Mouse (Mus musculus) forebrain, embryonic 13.5 days (tissue): ENCODE results near the gene Gm20388. TPM values are rescaled to one million over a fixed set of nuclear protein-coding genes. Genes with fewer than 3 reads are reported as not detected.

Source experiments
- ATAC-seq: fragments of 200-750 bp; cut with Nextera tagmentation; 2 replicates; pipeline ENCODE4 v1.8.0; 2017
- H3K27ac ChIP-seq: fragments of 300-500 bp; sonication (generic); 2 replicates; pipeline ENCODE4 v1.5.1; 2015; ENCODE audit warnings: inconsistent platforms, mild to moderate bottlenecking, moderate library complexity
- H3K27me3 ChIP-seq: fragments of 300-500 bp; sonication (generic); 2 replicates; pipeline ENCODE4 v1.6.1; 2015; ENCODE audit warnings: mild to moderate bottlenecking, inconsistent platforms
- H3K36me3 ChIP-seq: fragments of 300-500 bp; sonication (generic); 2 replicates; pipeline ENCODE4 v1.6.1; 2015; ENCODE audit warnings: mild to moderate bottlenecking, inconsistent platforms; ENCODE audit not compliant: poor library complexity, severe bottlenecking
- H3K4me1 ChIP-seq: fragments of 300-500 bp; sonication (generic); 2 replicates; pipeline ENCODE4 v1.6.1; 2015; ENCODE audit warnings: inconsistent platforms
- H3K4me2 ChIP-seq: fragments of 300-500 bp; sonication (generic); 2 replicates; pipeline ENCODE4 v1.6.1; 2015; ENCODE audit warnings: inconsistent platforms, mild to moderate bottlenecking, moderate library complexity
- H3K4me3 ChIP-seq: fragments of 300-500 bp; sonication (generic); 2 replicates; pipeline ENCODE4 v1.5.1; 2015; ENCODE audit warnings: mild to moderate bottlenecking, inconsistent platforms
- H3K9ac ChIP-seq: fragments of 300-500 bp; sonication (generic); 2 replicates; pipeline ENCODE4 v1.6.1; 2015; ENCODE audit warnings: mild to moderate bottlenecking, inconsistent platforms
- H3K9me3 ChIP-seq: fragments of 300-500 bp; sonication (generic); replicated peaks from 2 replicates; pipeline ENCODE4 v1.6.1; 2016; ENCODE audit warnings: inconsistent platforms
- WGBS: fragments of 180-500 bp; shearing (Covaris S2); methylation state at CpG from one replicate; pipeline ENCODE4 v1.1.7; 2015; 5-methylcytosine and 5-hydroxymethylcytosine counted together
- polyA plus RNA-seq: library from polyadenylated mRNA; unstranded; fragments of >200 nt; fragmentation: Nextera tagmentation; extraction: Ambion mirVana; gene quantifications from 2 replicates; pipeline ENCODE4 v1.2.1, GENCODE M21; 2015

Gene Gm20388
- polyA plus RNA-seq, 1 experiment from 2014 or later: 5.6 TPM

DNA sequence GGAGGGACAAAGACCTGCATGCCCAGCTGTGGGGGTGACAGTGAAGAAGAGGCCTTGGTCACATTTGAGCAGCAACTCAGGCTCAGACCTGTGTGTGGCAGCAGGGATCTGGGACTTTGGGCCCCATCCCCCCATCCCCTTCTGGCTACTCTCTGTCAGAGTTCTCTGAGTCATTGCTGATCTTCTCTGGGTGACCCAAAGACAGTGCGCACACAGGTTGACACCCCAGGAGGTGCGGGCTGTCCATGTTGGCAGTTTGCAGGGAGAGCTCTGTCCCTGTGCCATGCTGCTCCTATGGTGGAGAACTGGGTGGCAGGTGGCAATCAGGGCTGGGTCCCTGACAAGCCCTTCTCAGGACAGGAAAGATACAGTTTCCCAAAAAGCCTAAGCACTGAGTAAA is 1859.0 kb downstream of the Gm20388 start:
- Histone ChIP-seq H3K9ac (no peak overlapping the region), H3K27me3 (no peaks in the 10 kb centered on the region), H3K4me3 (no peak overlapping the region), H3K4me2 (no peak overlapping the region), H3K4me1 (peaks cover 24% of the 10 kb centered on the region), H3K27ac (no peak overlapping the region), H3K36me3 (no peaks in the 10 kb centered on the region), H3K9me3 (no peaks in the 10 kb centered on the region)
- no peak for ATAC-seq
- WGBS: 87% methylated on average over 2 of the region's 2 CpGs

- Histone ChIP-seq H3K27ac (0 out of 2 replicates have a peak overlapping the region, but pooled peaks have one; percentile 44), H3K9ac (peak overlapping the region; percentile 28; the same call in 1 of the 2 replicates), H3K4me1 (peaks cover 24% of the 10 kb centered on the region), H3K4me3 (no peak overlapping the region), H3K36me3 (no peaks in the 10 kb centered on the region), H3K9me3 (no peaks in the 10 kb centered on the region), H3K4me2 (peak overlapping the region; percentile 25), H3K27me3 (no peaks in the 10 kb centered on the region)
- WGBS: 19% methylated on average over 17 of the region's 19 CpGs
- ATAC-seq: peak; percentile 84
Observed at GRCm38 (mm10) chr8:121770845-121771752, 1860.5 kb downstream of the Gm20388 start.

DNA sequence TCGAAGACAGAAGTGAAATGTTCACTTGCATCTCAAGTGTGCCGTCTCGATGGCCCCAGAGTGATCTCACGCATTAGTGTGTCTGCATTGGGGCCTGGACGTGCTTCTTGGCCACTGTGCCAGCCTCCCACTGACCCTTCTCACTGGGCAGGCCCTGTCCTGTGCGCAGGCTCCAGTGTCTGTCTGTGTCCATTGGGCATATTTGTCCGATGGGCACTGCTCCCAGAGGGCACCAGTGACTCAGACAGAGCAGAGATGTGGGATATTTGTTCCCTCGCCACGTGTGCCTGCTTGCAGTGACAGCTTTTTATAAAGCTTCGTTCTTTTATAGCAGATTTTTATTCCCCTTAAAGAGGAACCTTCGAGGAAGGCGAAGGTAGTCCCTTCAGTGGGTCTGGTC is 1863.2 kb downstream of the Gm20388 start:
- Histone ChIP-seq H3K4me3 (no peak overlapping the region), H3K4me2 (no peak overlapping the region), H3K9me3 (no peaks in the 10 kb centered on the region), H3K36me3 (no peaks in the 10 kb centered on the region), H3K9ac (no peak overlapping the region), H3K27ac (no peak overlapping the region), H3K27me3 (no peaks in the 10 kb centered on the region), H3K4me1 (peaks cover 24% of the 10 kb centered on the region)
- 91% methylated on average over 12 of the region's 12 CpGs for WGBS
- ATAC-seq: no peak

DNA sequence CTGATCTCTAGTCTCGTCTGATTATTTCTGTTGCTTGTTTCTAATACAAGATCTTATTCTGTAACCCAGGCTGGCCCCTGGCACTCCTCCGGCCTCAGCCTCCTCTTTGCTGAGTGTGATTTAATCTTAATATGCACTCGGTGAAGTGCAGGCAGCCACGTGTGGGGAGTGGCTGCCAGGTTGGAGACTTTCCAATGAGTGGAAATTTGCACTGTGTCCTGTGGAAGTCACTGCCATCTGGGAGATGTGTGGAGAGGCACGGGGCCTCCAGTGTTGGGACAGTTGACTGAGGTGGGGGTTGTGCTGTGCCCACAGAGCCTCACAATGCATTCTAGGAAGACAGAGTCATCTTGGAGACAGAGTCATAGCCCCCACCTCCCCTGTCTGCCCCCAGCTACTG is 1871.9 kb downstream of the Gm20388 start:
- H3K4me3 ChIP-seq: no peak overlapping the region
- peaks cover 10% of the 10 kb centered on the region; the same call in 1 of the 2 replicates for H3K36me3 ChIP-seq
- no peak overlapping the region for H3K27ac ChIP-seq
- WGBS: 77% methylated on average over 5 of the region's 5 CpGs
- no peaks in the 10 kb centered on the region for H3K9me3 ChIP-seq
- no peaks in the 10 kb centered on the region for H3K27me3 ChIP-seq
- no peak for ATAC-seq
- no peak overlapping the region for H3K4me2 ChIP-seq
- H3K4me1 ChIP-seq: no peaks in the 10 kb centered on the region
- H3K9ac ChIP-seq: no peak overlapping the region

- Histone ChIP-seq H3K27me3 (no peaks in the 10 kb centered on the region), H3K4me2 (no peak overlapping the region), H3K9me3 (no peaks in the 10 kb centered on the region), H3K9ac (no peak overlapping the region), H3K36me3 (peaks cover 13% of the 10 kb centered on the region; the same call in 1 of the 2 replicates), H3K4me3 (no peak overlapping the region), H3K4me1 (no peaks in the 10 kb centered on the region), H3K27ac (no peak overlapping the region)
- no peak for ATAC-seq
- WGBS: 66% methylated on average over 10 of the region's 10 CpGs
Observed at GRCm38 (mm10) chr8:121786542-121786941, 1875.9 kb downstream of the Gm20388 start.

- Histone ChIP-seq H3K27me3 (no peaks in the 10 kb centered on the region), H3K9me3 (no peaks in the 10 kb centered on the region), H3K4me1 (no peaks in the 10 kb centered on the region), H3K36me3 (peaks cover 17% of the 10 kb centered on the region; the same call in 1 of the 2 replicates), H3K4me3 (no peak overlapping the region), H3K27ac (no peak overlapping the region), H3K9ac (no peak overlapping the region), H3K4me2 (no peak overlapping the region)
- ATAC-seq: no peak
- 89% methylated on average over 8 of the region's 8 CpGs for WGBS
Observed at GRCm38 (mm10) chr8:121788786-121789185, 1878.1 kb downstream of the Gm20388 start.

- Histone ChIP-seq H3K4me3 (no peak overlapping the region), H3K9ac (no peak overlapping the region), H3K4me1 (no peaks in the 10 kb centered on the region), H3K27me3 (no peaks in the 10 kb centered on the region), H3K36me3 (peaks cover 39% of the 10 kb centered on the region), H3K27ac (no peak overlapping the region), H3K9me3 (no peaks in the 10 kb centered on the region), H3K4me2 (no peak overlapping the region)
- no peak for ATAC-seq
- WGBS: 83% methylated on average over 7 of the region's 7 CpGs
Observed at GRCm38 (mm10) chr8:121792159-121792558, 1881.5 kb downstream of the Gm20388 start.

- Histone ChIP-seq H3K4me3 (no peak overlapping the region), H3K9me3 (no peaks in the 10 kb centered on the region), H3K9ac (no peak overlapping the region), H3K4me2 (no peak overlapping the region), H3K4me1 (no peaks in the 10 kb centered on the region), H3K27me3 (no peaks in the 10 kb centered on the region), H3K36me3 (peaks cover 43% of the 10 kb centered on the region), H3K27ac (no peak overlapping the region)
- ATAC-seq: peak; percentile 20; the same call in 1 of the 2 replicates
- 75% methylated on average over 4 of the region's 4 CpGs for WGBS
Observed at GRCm38 (mm10) chr8:121792627-121793026, 1882.0 kb downstream of the Gm20388 start.

DNA sequence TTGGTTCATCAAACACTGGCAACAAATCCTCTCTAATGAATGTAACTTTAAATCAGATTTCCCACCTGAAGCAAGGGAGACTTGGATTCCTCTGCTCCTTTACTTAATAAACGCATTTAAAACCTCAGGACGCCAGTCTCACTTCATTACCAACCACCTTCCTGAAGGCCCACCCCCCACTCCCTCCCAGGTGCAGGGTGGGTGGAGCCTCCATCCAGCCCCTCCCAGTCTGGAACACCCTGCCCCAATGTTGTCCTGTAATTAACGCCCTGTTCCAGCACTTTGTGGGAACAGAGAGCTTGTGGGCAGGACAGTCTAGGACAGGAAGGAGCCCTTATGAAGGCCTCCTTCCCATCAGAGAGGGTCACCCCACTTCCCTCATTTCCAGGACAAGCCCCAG is 1883.5 kb downstream of the Gm20388 start:
- H3K9me3 ChIP-seq: no peaks in the 10 kb centered on the region
- no peak overlapping the region for H3K4me3 ChIP-seq
- H3K27me3 ChIP-seq: no peaks in the 10 kb centered on the region
- H3K27ac ChIP-seq: no peak overlapping the region
- 56% methylated on average over 3 of the region's 3 CpGs for WGBS
- no peak for ATAC-seq
- H3K4me2 ChIP-seq: no peak overlapping the region
- H3K36me3 ChIP-seq: peaks cover 58% of the 10 kb centered on the region
- no peak overlapping the region for H3K9ac ChIP-seq
- no peaks in the 10 kb centered on the region for H3K4me1 ChIP-seq

DNA sequence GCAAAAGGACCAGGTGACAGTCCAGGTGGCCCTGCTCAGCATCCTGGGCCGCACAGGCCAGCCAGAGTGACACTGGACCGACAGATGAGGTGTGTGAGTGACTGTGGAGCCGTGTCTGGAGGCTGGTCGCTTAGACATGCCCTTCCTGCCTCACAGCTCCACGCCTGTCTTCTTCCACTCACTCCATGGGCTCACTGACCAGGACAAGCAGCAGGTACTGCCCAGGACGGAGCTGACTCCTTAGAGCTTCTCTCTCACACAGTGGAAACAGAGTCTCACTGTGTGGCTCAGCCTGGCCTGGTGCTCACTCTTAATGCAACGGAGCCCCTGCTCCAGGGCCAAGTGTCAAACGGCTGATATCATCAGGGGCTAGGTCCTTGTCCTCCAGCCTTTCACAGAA is 1884.8 kb downstream of the Gm20388 start:
- Histone ChIP-seq H3K4me1 (no peaks in the 10 kb centered on the region), H3K27ac (no peak overlapping the region), H3K9ac (no peak overlapping the region), H3K4me3 (no peak overlapping the region), H3K27me3 (no peaks in the 10 kb centered on the region), H3K4me2 (no peak overlapping the region), H3K36me3 (peaks cover 71% of the 10 kb centered on the region), H3K9me3 (no peaks in the 10 kb centered on the region)
- ATAC-seq: no peak
- 89% methylated on average over 8 of the region's 8 CpGs for WGBS

GRCm38 (mm10) chr8:121796406-121796805 is 1885.8 kb downstream of the Gm20388 start:
- Histone ChIP-seq H3K27ac (no peak overlapping the region), H3K4me3 (no peak overlapping the region), H3K36me3 (peaks cover 78% of the 10 kb centered on the region), H3K4me2 (no peak overlapping the region), H3K9me3 (no peaks in the 10 kb centered on the region), H3K4me1 (no peaks in the 10 kb centered on the region), H3K27me3 (no peaks in the 10 kb centered on the region), H3K9ac (no peak overlapping the region)
- no peak for ATAC-seq
- WGBS: 91% methylated on average over 11 of the region's 11 CpGs

- peaks cover 89% of the 10 kb centered on the region for H3K36me3 ChIP-seq
- 95% methylated on average over 6 of the region's 6 CpGs for WGBS
- no peak overlapping the region for H3K27ac ChIP-seq
- H3K9ac ChIP-seq: no peak overlapping the region
- H3K4me2 ChIP-seq: no peak overlapping the region
- H3K4me1 ChIP-seq: no peaks in the 10 kb centered on the region
- H3K27me3 ChIP-seq: no peaks in the 10 kb centered on the region
- H3K9me3 ChIP-seq: no peaks in the 10 kb centered on the region
- H3K4me3 ChIP-seq: no peak overlapping the region
- no peak for ATAC-seq
Observed at GRCm38 (mm10) chr8:121798401-121798800, 1887.8 kb downstream of the Gm20388 start.
